Mouse (Mus musculus) kidney, postnatal 10 days (tissue): ENCODE measurements around the gene Aph1c.
A peak's percentile ranks its signal among the peaks of the same experiment; 100 is the strongest.
"Not testable (repeated sequence)": the region's sequence is repeated elsewhere in the genome, so short reads cannot be mapped to it uniquely, and the experiment has no call there.

Experiments
- DNase-seq: peaks from one replicate; pipeline ENCODE4 v3.0.0; 2021; ENCODE audit warnings: mixed read lengths

Gene Aph1c

DNA sequence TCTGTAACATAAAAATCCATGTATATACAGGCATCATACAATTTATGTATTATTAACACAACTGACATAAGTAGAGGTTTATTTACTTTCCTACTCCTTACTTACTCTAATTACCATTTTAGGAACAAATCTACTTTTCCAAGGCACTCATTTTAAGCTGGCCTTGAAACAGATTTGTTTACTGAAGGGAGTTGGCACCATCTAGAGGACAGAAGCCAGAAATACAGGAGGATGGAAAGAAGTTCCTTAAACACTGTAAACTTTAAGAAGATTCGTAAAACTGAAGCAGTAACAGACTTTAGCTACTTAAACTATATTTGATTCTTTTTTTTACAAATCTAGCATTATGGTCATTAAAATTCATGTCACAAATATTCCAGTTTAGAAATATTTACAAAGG, 8.5 kb downstream of the Aph1c start:
- peak; percentile 47 for DNase-seq

DNA sequence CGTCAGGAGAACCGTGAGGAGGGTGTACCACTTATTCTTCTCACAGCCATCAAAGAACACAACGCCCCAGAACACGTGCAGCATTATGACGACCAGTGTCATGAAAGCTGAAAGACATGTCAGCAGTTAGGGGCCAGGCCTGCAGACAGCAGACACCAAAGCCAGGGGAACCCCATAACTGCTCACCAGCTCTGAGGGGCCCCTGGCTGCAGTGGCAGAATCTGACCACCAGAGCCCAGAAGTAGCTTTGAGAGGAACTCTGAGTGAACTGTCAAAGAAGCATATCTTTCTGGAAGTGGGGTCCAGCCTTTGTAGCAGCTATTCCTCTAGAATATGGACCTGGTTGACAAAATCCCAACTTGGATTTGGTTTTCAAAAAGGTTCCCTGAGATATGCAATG, 12.3 kb downstream of the Aph1c start:
- not testable (repeated sequence) for DNase-seq

DNA sequence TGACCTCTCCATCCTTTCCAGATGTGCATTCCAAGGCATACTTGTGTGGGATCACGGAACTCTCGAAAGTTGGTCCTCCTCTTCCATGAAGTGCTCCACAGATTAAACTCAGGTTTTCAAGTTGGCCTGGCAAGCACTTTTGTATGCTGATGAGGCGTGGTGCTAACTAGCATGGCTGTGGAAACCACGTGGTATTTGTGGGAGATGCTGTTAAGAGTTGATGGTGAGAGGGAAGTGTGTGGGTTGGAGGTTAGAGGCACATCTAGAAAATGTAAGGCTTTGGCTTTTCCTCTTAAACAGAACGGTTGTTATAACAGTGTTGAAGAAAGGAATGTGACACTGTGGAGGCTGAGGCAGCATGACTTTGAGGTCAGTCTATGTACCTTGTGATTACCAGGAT, 13.5 kb downstream of the Aph1c start:
- DNase-seq, result no peak

DNA sequence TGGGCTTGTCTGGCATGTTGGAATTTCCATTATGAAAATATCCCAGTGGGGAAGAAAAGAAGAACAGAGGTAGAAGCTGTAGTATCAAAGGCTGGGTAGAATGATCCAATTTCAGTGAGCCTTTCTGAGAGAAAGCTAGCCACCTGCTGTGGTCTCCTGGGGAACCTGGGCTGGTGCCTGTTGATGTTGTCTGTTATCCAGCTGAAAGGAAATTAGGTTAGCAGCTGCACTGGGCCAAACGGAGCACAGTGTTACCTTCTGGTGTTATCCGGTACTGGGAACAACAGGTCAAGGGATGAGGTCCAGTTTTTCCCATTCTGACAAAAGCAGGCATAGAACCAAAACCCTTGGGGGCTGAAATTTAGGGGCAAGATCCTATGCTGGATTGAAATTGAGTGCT, 21.1 kb downstream of the Aph1c start:
- DNase-seq, result no peak

DNA sequence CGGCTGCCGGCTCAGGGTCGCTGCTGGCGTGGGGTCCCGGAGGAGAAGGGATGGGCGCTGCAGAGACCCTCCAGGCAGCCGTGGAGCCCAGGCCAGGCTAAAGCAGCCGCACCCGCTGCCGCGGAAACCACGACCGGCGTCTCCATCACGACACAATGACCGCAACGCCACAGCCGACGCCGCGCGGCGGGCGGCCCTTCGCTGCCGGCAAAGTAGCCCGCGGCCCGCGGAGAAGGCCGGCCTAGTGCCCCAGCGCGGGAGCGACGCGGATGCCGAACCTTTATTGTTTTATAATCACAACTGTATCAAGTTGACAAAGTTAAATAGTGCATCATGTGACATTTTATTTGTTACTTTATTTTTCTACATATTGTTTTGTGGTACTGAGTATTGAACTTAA, 28.6 kb downstream of the Aph1c start:
- DNase-seq, result peak; percentile 26

DNA sequence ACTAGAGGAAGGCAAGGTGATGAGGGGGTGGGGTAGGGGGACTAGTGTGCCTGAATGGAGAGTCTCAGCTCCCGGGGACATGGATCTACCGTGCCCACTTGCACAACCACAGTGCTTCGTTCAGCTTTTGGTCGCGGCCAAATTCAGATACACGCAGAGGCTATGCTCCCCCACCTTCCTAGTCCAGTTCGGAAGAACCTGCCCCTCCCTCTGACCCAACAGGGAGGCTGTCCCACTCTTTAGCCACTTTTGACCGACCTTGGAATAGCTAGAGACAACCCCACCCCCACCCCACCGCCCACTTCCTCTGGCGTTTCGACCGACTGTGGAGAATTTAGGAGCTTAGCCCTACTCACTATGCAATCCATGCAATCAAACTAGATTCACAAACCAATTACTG, 32.6 kb downstream of the Aph1c start:
- DNase-seq, result no peak

DNA sequence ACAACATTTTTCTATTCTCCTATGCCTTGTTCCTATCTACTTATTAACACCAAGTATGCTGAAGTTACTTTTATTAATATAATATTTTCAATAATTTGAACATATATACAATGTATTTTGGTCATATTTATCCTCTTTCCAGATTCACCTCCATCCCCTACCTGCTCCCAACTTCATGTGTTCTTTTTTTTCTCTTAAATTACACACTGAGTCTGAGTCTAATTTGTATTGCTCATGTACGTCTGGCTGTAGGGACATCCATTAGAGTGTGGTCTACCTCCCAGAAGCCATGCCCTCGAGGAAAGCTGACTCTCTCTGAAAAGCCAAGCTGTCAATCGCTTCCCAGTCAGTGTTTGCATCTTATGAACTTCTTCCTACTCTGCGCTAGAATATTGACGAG, 37.8 kb downstream of the Aph1c start, which contains the start of gene Gm10647:
Gene Gm10647, plus strand, starts transcription at position 301 of the 400 bp plus-strand sequence.
- no peak for DNase-seq

DNA sequence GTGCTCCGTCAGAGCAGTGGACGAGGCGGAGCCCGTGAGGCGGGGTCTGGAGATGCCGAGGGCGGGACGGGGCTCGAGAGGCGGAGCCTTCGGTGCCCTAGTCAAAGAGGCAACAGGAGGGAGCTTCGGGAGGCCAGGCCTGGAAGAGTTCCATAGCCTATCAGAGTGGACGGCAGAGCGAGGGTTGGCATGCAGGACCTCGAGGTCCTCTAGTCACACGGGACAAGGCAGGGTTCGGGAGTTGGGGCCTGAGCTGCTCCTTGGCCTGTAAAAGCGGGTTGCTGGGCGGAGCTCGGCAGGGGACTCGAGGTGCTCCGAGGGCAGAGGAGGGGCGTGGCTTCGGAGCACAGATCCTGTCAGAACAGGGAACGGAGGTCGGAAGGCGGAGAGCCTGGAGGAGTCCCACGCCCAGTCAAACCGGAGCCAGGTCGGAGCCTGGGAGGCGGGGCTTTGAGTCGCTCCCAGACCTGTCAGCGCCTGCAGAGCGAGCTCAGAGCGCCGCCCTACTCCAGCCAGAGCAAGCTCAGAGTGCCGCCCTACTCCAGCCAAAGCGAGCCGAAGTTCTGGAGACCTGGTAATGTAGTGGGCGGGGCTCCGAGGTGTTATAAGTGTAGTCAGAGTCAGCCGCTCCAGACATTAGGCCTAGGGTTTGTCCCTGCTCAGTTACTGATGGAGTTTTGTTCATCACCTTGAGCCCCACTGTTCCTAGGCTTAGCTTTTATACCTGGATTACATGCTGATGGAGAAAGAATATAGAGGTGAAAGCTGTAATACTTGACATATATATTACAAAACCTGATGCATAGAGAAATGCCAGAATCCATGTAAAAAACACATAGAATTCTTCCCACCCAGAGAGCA, 38.8 kb downstream of the Aph1c start, which contains the start of gene Aph1b:
Gene Aph1b, minus strand, starts transcription at position 27 of the 861 bp plus-strand sequence.
- peak; percentile 98 for DNase-seq

DNA sequence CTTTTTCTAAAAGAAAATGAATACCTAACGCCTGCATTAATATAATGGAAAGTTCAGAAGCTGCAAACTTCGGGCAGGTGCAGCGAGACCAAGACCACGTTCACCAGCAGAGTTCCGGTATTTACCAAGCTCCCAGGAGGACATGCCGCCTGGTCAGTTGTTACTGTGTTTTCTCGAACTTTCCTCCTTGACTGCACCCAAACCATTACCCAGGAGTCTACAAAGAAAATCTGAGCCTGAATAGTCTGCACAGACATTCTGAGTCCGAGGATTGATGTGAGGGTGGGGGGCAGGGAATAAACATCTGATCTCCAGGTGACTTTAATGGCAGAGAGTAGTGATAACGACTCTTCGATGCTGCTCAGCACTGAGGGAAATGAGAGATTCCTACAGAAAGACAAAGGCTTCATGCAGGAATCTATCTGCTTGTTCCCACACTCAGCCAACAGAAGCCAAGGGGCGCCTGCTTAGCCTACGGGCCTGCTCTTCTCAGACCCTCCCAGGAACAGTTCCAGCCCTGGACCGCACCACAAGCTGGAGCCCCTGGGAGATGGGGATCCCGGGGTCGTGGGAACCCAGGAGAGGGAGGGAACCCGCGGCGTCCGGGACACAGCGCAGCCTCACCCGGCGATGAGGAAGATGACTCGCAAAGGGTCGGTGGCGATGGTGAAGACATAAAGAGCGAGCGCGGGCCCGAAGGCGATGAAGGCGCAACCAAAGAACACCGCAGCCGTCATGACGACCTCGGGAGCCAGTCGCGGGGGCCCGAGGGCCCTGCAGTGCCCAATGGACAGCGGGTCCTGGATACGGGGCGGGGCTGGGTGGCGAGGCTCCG, 39.7 kb downstream of the Aph1c start:
- DNase-seq, result no peak

DNA sequence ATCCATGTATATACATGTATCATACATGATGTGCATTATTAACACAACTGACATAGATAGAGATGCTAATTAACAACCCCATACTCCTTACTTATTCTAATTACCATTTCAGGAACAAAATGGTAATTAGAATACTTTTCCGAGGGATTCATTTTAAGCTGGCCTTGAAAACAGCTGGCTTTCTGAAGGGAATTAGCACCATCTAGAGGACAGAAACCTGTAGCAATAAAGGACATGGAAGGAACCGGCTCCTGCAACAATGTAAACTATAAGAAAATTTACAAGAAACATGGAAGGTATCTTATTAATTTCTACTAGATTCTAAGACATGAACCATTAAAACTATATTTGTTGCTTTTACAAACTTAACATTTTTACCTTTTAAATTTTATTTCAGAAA, 46.7 kb downstream of the Aph1c start:
- DNase-seq, result no peak

DNA sequence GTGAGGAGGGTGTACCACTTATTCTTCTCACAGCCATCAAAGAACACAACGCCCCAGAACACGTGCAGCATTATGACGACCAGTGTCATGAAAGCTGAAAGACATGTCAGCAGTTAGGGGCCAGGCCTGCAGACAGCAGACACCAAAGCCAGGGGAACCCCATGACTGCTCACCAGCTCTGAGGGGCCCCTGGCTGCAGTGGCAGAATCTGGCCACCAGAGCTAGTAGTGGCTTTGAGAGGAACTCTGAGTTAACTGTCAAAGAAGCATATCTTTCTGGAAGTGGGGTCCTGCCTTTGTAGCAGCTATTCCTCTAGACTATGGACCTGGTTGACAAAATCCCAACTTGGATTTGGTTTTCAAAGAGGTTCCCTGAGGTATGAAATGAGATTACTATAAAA, 50.0 kb downstream of the Aph1c start:
- DNase-seq, result not testable (repeated sequence)

DNA sequence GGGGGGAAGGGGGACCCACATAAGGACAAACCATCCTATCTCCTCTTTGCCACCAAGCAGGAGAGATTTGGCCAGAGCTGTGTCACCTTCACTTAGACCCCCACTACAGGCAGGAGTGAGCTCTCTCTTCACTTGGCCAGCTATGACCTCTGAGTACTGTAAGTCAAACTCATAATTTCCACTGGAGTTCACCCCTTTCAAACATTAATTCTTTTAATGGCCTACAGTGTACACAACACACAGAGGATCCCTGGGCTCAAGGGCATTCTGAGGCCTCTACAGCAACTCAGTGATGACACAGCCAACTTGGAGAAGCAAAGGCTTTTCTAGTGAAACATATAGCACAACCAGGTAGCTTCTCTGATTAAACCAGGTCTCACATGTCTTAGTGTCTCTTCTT, 63.8 kb downstream of the Aph1c start:
- peak; percentile 38 for DNase-seq

DNA sequence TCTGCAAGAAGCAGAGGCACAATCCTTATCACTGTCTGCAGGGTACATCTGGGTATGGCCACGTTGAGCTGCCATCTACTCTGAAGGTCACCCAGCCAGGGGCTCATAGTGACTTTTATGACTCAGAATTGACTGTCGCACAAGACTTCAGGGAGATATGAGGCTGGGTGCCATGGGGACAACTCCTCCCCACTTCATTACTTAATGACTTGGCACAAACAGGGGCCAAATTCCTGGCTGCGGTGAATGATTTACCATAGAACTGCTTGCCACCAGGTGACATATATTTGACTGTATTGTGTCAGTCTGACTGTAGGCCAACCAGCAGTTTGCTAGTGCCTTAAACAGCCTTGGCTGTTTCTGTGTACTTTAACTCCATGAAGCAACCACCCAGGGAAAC, 65.3 kb downstream of the Aph1c start:
- peak; percentile 72 for DNase-seq

DNA sequence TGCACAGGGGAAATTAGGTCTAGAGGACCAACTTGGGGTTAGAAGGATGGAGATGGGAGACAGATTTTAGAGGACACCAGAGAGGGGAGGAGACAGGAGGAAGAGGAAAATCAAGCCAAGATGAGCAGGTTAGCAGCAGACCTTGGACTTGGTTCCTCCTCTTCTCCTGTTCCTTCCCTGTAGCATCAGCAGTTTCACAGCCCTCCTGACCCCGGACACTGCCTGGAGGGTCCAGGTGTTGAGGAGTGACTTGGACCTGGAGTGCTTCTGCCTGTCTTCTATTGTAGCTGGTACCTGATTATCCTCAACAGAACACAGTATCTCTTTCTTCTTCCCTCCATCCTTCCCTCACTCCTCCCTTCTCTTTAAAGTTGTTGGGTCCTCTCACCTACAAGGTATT, 65.8 kb downstream of the Aph1c start:
- DNase-seq, result peak; percentile 26
